Mouse (Mus musculus): Measurements from ENCODE around the gene Lrig2.

The Lrig2 gene

GRCm38 (mm10) chr3:104367912-104368311, 143.8 kb downstream of the Lrig2 start:
- no peak for DNase-seq (ENCODE audit: low spot score in 2 of 2)

DNA sequence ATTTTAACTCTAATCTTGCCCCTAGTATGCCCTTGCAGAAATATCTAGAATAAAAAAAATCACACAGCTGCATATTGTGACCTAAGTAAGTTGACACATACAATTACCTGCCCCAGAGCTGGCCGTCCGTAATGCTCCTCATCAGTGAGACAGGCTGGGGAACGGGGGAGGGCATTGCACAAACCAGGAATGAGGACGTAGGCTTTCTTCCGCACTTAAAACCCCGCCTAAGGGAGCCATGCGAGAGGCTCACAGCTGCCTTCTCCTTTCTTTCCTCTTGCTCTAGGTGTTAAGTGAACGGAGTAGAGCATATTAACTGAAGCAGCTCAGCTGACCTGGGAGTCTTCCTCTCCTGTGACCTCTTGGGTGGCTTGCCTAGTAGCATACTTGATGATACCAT, 149.9 kb downstream of the Lrig2 start:
- DNase-seq (ENCODE audit: low spot score in 2 of 2), result no peak

- no peak for DNase-seq (ENCODE audit: low spot score in 2 of 2)
Observed at GRCm38 (mm10) chr3:104360325-104360724, 151.4 kb downstream of the Lrig2 start.

DNA sequence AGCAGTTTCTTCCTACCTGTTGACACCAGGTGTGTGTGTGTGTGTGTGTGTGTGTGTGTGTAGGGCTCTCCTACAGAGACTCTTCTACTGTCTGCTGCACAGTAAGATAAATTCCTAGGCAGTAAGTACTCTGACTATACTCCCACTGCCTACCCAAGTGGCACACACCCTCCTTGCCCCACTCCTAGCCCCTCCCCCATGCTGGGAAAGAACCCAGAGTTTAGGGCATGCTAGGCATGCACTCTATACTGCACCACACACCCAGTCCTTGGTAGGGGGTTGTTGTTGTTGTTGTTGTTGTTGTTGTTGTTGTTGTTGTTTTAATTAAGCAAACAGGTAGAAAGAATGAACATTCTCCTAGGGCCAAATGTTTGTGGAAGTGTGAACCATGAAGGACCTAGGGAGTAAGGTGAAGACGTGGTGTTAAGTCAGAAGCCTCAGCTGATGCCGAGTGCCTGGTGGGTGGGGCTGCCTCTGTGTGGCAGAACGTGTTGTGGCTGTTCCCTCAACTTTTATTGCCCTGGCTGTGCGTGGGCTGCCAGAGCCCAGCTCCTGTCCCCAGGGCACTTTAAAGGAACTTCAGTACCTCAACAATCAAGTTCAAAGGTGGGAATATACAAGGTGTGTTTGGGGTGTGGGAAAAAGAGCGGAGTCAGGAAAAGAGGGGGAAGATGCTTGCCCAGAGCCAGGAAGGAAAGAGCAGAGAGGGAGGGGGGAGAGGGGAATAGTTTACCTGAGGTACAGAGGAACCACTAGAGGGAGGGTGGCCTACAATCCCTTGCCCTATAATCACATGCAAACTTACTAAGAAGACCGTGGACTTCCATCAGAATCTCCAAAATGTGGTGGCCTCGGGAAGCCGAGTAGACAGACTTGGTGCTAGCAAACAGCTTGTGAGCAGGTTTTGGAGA, 152.2 kb downstream of the Lrig2 start:
- no peak for DNase-seq (ENCODE audit: low spot score in 2 of 2)

DNA sequence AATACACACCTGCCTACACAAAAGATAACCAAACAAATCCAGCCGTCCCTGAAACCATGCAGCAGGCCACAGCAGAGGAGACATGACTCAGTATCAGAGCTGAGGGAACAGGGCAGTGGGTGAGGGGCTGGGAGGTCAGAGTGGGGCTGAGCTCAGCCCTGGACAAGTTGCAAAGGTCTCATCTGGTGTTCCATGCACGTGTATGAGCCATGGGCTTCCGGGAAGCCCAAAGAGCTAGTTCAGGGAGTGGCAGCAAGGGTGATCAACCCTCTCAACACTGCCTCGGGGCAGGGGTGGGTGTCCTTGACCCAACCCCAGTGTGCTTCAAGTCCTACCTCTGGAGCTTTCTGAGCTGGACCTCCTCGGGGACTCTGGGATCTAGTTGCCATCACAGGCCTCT, 153.0 kb downstream of the Lrig2 start:
- no peak for DNase-seq (ENCODE audit: low spot score in 2 of 2)

DNA sequence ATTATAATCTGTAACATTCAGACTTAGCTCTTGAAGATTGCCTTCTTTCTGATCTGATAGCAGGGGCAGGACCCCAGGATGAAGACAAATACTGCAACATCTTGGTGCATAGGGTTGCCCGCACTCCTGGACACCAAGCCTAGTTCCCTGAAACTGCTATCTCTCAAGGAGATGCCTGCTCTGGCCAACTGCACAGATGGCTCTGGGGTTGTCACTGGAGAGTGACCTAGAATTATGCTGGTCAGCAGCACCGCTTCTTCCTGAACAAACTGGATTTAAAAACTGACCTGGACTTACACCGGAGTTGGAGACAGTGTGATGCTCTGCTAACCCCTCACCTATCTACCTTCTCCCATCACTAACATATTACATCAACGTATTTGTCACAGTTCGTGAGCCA, 155.6 kb downstream of the Lrig2 start:
- no peak for DNase-seq (ENCODE audit: low spot score in 2 of 2)

- DNase-seq (ENCODE audit: low spot score in 2 of 2), result no peak
Observed at GRCm38 (mm10) chr3:104353884-104354283, 157.8 kb downstream of the Lrig2 start.

DNA sequence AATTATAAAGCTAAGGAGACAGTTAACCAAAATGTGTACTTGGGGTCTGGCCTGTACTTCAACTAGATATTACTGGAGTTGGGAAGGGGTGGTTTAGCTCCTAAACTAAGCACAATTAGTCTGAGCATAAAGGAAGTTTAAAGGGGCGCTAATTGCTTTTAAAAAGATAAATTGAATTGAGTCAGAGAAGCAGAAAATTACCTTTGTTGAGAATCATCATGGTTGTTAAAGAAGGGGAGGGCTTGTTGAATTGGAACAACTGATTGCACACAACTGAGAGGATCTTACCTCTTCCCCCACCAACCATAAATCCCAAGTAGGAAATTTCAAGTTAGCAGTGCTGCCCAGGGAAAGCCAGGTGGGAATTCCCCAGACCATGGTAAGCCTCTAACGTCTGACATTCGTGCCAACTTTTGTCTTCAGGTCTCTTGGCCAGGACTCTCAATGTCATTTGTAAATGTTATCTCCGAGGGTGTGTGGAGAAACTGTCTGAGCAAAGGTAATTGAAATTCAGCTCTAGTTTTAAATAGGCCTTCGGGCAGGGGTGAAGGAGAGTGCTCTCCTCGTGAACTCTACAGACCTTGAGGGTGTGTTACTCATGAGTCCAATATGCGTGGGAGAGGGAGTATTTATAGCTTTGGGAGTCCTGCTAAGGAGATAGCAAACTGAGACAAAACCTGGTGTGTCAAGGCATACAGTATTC, 159.2 kb downstream of the Lrig2 start:
- DNase-seq (ENCODE audit: low spot score in 2 of 2), result no peak

- no peak for DNase-seq (ENCODE audit: low spot score in 2 of 2)
Observed at GRCm38 (mm10) chr3:104350253-104350945, 161.3 kb downstream of the Lrig2 start.

DNA sequence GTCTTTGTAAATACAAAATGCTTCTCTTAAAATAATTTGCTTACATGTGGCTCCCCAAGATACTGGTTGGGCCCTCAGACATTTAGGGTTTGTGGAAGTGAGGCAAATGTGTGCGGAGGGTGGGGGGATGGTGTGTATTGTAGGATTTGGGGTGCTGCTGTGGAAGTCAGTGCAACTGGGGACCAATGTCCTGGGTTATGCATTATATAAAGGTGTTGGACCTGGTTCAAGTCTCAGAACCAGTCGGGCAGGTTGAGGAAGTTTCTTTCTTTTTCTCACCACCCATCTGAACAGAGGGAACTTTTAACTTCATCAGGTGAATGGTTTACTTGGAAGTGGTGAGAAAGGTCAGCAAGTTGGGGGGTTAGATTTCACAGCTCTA, 161.9 kb downstream of the Lrig2 start:
- DNase-seq (ENCODE audit: low spot score in 2 of 2), result no peak

DNA sequence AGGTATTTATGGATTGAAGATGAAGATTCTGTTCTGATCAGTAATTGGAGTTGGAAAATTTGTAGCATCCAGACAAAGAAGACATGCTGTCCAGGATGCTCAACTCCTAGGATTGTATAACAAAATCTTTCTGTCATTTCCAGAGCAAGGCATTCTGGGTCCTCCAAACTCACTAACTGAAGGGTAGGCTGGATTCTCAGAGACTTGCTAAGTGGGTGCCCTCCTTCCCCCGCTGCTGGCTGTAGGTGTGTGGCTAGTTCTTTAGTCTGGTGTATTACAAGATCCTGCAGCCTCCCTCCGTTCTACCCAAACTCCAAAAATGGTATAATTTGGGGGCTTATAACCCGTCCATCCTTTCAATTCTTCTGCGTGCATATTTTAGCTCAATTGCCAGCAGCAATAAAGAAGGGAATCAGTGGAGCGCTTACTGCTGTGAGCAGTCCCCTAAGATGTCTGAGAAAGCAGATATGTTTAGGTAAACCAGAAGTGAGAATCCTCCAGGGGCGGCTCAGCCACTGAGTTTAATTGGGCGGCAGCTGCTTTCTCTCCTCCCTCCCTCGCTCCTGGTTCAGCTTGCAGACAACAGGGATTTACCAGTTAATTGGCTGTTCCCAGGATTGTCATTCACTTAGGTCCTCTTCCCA, 162.4 kb downstream of the Lrig2 start:
- no peak for DNase-seq (ENCODE audit: low spot score in 2 of 2)

All from frontal cortex, postnatal 10 days (tissue).